Mouse (Mus musculus): ENCODE measurements around the gene Trim16.

DNA sequence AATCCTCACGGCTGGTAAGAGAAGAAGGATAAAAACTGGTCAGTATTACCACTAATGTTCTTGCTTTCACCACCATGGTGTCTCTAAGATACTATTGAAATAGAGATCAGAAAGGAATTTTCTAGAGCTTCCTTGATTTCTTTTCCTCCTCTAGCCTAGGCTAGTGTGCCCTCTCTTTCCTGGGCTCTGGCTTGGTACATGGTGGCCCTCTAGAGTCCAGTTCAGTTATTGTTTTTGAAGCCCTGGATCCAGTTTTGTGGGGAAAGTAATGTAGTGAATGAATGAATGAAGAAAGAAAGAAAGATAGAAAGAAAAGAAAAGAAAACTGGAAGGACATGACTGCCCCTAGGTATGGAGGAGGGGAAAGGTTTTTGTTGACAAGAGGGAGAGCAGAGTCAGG is 31.2 kb downstream of the Trim16 start:
- TF ChIP-seq CTCF (conservative IDR thresholded peaks at IDR 0.05; ENCODE audit: insufficient read depth, insufficient read length, low read depth, low read length) = peak; percentile 66
- TF ChIP-seq POLR2A (IDR thresholded peaks at IDR 0.05; ENCODE audit: low read depth, low read length) = no peak

Measured in kidney, adult 2 months (tissue).